Mouse (Mus musculus) spleen, adult 2 months (tissue): ENCODE measurements around the gene Ddx39. TPM values are rescaled to one million over a fixed set of nuclear protein-coding genes. Genes with fewer than 3 reads are reported as not detected.
A peak's percentile ranks its signal among the peaks of the same experiment; 100 is the strongest.

Experiments
- DNase-seq, 2 experiments: peaks; one replicate each; pipeline versions ENCODE4 v3.0.0 to v3.0.0-alpha.2; 2012 to 2021; ENCODE audit warnings: low spot score in 2 of 2, low read depth in 1 of 2
- H3K27ac ChIP-seq: fragments of 200-500 bp; 2 replicates; pipeline ENCODE4 v1.5.1; 2012; ENCODE audit warnings: low read length, inconsistent platforms; ENCODE audit not compliant: insufficient read depth
- H3K27me3 ChIP-seq: fragments of 200-500 bp; 2 replicates; pipeline ENCODE4 v1.6.1; 2012; ENCODE audit warnings: mild to moderate bottlenecking, moderate library complexity, low read length, inconsistent platforms; ENCODE audit not compliant: control insufficient read depth, insufficient read depth
- H3K36me3 ChIP-seq: fragments of 200-500 bp; 2 replicates; pipeline ENCODE4 v1.6.1; 2012; ENCODE audit warnings: mild to moderate bottlenecking, low read length, inconsistent platforms; ENCODE audit not compliant: control insufficient read depth, insufficient read depth
- H3K4me1 ChIP-seq: fragments of 200-500 bp; 2 replicates; pipeline ENCODE4 v1.6.1; 2011; ENCODE audit warnings: inconsistent platforms; ENCODE audit not compliant: control insufficient read depth, insufficient read depth, insufficient read length
- H3K4me3 ChIP-seq: fragments of 200-500 bp; 2 replicates; pipeline ENCODE4 v1.5.1; 2011; ENCODE audit warnings: mild to moderate bottlenecking, inconsistent platforms; ENCODE audit not compliant: insufficient read depth, insufficient read length; ENCODE audit errors: extremely low read depth
- CTCF ChIP-seq: fragments of 200-500 bp; IDR thresholded peaks from 2 replicates; pipeline ENCODE4 v1.5.1; 2011; ENCODE audit warnings: mild to moderate bottlenecking, inconsistent platforms; ENCODE audit not compliant: insufficient read depth, insufficient read length, insufficient replicate concordance; ENCODE audit errors: extremely low read depth
- POLR2A ChIP-seq: fragments of 200-500 bp; IDR thresholded peaks from 2 replicates; pipeline ENCODE4 v1.6.1; 2011; ENCODE audit warnings: low read depth, low read length, inconsistent platforms
- WGBS: fragments of 180-500 bp; shearing (Covaris S2); methylation state at CpG from one replicate; pipeline ENCODE4 v1.1.7; 2018; 5-methylcytosine and 5-hydroxymethylcytosine counted together
- polyA plus RNA-seq: library from polyadenylated mRNA; depleted of rRNA; stranded (reverse); fragments of >200 nt; gene quantifications from 2 replicates; pipeline ENCODE4 v1.2.3, GENCODE M21; 2012; rRNA removed

Gene Ddx39
- 52.9 TPM in 2 replicates for polyA plus RNA-seq

DNA sequence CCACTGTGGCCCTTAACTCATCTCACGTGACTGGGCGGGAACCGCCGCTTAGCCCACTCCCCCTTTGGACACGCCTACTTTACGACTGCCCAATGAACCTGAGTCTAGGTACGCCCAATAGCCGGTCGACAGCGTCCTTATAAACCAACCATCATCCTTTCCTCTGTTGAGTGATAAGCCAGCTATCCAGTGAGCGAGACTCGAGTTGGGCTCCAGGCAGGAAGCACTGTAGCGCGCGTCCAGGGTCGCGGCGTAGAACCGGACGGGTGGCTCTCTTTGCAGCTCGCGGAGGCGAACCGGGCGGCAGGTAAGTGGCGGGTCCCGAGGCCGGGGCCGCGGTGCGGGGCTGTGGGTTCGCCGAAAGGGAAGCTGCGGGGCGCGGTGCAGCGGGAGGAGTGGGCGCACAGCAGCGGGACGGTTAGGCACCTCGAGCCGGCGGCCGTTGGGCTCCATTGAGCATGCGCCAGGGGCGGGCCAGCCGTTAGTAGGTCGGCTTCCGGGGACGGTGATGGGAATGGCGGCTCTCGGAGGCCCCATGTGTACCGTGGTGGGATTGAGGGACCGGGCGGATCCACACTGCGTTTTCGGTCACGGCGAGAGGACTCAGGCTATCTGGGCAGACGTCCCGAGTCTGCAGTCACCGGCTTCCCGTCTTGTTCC lies at the start of gene Ddx39:
Gene Ddx39 (plus strand): TSS at position 147 of the 660 bp plus-strand sequence.
- H3K36me3 ChIP-seq: peaks cover 4% of the 10 kb centered on the region; the same call in 1 of the 2 replicates
- no peaks in the 10 kb centered on the region for H3K27me3 ChIP-seq
- peak within 1 kb of the TSS; percentile 93 for H3K27ac ChIP-seq
- under 1% methylated on average over 63 of the region's 63 CpGs for WGBS
- 0 out of 2 replicates have a peak, but pooled peaks have one; percentile 0 for TF ChIP-seq CTCF
- TF ChIP-seq POLR2A: peak; percentile 49; the same call in 1 of the 2 replicates
- H3K4me1 ChIP-seq: no peaks in the 10 kb centered on the region; the same call in 1 of the 2 replicates
- DNase-seq: peak; percentile 94 to 98
- peak within 1 kb of the TSS; percentile 79 for H3K4me3 ChIP-seq

DNA sequence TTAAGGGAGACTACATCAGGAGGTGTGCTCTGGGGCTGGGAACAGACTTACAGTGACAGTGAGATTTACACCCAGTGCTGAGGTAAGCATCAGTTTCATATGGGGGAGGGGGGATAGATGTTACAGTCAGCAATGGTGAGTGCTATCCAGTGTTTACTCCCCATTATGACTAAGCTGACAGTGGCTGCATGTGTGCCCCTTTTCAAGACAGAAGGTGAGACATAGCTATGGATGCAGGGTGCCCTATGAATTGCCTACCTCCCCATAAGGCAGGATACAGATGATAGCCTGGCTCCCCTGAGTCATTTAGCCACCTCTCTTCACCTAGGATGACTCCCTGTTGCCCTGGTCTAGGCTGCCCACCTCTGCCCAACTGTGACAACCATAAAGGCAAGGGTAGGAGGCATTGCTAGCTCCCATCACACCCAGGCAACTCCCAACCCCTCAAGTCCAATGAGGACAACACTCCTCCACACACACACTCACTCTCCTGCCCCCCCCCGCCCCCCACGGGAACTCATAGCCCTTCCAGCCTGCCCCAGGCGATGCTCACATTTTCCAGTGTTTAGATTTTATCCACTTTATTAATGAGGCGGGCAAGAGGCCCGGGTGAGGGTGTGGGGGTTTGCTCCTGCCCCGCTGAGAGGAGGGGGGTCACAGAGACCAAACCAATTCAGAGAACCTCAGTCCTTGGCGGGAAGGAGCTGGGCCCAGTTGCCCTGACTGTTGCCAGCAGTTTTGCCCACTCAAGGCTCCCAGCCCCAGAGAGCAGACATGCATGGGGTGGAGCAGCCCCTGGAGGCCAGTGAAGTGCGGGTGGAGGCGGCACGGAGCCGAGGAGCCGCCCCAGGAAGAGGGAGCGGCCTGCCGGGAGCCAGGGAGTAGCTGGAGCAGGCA lies 48.8 kb upstream of the Ddx39 start, which contains the start of gene Ptger1:
Gene Ptger1 (plus strand): TSS at position 710 of the 897 bp plus-strand sequence.
- Histone ChIP-seq H3K27ac (no peak within 1 kb of the TSS), H3K4me1 (peaks cover 13% of the 10 kb centered on the region), H3K36me3 (peaks cover 18% of the 10 kb centered on the region), H3K4me3 (no peak within 1 kb of the TSS), H3K27me3 (no peaks in the 10 kb centered on the region)
- no peak for DNase-seq
- no peak for TF ChIP-seq POLR2A
- TF ChIP-seq CTCF: no peak
- 34% methylated on average over 14 of the region's 14 CpGs for WGBS

DNA sequence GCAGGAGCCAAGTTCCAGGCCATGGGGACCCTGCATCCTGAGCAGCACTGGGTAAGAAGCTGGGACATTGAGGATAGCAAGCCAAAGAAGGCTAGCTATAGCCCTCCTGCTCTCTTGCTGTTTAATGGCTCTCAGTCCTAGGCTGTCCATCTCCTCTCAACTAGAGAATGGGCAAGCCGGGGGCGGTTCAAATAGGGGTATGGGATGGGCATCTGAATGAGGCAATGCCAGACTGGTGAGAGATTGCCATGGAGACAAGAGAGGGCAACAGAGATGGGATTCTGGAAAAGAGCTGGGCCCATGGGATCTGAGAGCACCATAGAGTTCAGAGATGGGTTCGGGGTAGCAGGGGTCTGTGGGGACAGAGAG lies 48.1 kb upstream of the Ddx39 start:
- WGBS: 86% methylated on average over 3 of the region's 3 CpGs
- H3K27me3 ChIP-seq: no peaks in the 10 kb centered on the region
- H3K27ac ChIP-seq: no peak overlapping the region

DNA sequence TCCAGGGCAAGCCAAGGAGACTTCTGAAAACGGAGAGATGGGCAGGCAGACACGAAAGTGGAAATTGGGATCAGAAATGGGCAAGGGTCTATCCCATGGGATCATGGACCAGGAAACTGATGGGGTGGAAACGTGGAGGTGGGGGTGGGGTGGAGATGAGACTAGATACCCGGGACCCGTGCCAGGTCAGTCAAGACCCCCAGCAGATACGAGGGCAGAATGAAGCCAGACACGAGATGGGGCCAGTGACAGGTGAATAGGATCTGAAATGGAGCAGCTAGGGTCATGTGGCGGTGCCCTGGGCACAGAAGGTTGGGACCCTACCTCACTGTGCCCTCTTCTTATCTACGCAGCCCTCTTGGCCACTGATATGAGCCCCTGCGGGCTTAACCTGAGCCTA lies 47.5 kb upstream of the Ddx39 start:
- TF ChIP-seq POLR2A (no peak), CTCF (no peak)
- no peak overlapping the region for H3K27ac ChIP-seq
- no peak for DNase-seq
- H3K27me3 ChIP-seq: no peaks in the 10 kb centered on the region
- peaks cover 31% of the 10 kb centered on the region for H3K36me3 ChIP-seq
- H3K4me1 ChIP-seq: peaks cover 11% of the 10 kb centered on the region
- WGBS: 82% methylated on average over 10 of the region's 10 CpGs
- H3K4me3 ChIP-seq: no peak overlapping the region

More for the DNA sequence above, 48.1 kb upstream of the Ddx39 start:
- Histone ChIP-seq H3K4me1 (peaks cover 13% of the 10 kb centered on the region), H3K36me3 (peaks cover 25% of the 10 kb centered on the region), H3K4me3 (no peak overlapping the region)
- TF ChIP-seq CTCF (no peak), POLR2A (no peak)
- no peak for DNase-seq

DNA sequence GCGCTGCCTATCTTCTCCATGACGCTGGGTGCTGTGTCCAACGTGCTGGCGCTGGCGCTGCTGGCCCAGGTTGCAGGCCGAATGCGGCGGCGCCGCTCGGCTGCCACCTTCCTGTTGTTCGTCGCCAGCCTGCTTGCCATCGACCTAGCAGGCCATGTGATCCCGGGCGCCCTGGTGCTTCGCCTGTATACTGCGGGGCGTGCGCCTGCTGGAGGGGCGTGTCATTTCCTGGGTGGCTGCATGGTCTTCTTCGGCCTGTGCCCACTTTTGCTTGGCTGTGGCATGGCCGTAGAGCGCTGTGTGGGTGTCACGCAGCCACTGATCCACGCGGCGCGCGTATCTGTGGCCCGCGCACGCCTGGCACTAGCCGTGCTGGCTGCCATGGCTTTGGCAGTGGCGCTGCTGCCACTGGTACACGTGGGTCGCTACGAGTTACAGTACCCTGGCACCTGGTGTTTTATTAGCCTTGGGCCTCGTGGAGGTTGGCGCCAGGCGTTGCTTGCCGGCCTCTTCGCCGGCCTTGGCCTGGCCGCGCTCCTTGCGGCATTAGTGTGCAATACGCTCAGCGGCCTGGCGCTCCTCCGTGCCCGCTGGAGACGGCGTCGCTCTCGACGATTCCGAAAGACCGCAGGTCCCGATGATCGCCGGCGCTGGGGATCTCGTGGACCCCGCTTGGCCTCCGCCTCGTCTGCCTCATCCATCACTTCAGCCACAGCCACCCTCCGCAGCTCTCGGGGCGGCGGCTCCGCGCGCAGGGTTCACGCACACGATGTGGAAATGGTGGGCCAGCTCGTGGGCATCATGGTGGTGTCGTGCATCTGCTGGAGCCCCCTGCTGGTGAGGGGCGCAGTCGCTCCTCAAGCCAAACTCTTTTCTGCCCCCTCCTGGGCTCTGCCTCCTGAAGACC lies 46.7 kb upstream of the Ddx39 start:
- TF ChIP-seq POLR2A (no peak), CTCF (peak; percentile 66; the same call in 1 of the 2 replicates)
- peak; percentile 30 to 55 for DNase-seq
- no peaks in the 10 kb centered on the region for H3K27me3 ChIP-seq
- H3K27ac ChIP-seq: no peak overlapping the region
- WGBS: 70% methylated on average over 80 of the region's 80 CpGs
- no peak overlapping the region; the same call in 1 of the 2 replicates for H3K4me3 ChIP-seq
- H3K36me3 ChIP-seq: peaks cover 36% of the 10 kb centered on the region
- peaks cover 9% of the 10 kb centered on the region; the same call in 1 of the 2 replicates for H3K4me1 ChIP-seq

DNA sequence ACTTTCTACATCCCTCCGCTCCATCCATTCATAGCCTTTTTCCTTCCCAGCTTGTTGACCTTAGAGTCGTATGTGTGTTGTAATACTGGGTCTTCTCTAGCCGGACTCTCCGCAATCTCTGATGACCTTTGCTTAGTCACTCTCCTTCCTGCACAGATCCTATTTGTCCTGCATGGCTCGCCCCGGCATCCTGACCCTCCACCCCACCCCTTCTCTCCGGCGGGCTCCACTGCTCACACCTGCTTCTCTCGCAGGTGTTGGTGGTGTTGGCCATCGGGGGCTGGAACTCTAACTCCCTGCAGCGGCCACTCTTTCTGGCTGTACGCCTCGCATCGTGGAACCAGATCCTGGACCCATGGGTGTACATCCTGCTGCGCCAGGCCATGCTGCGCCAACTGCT lies 46.0 kb upstream of the Ddx39 start:
- TF ChIP-seq POLR2A: no peak
- no peak for TF ChIP-seq CTCF
- H3K27me3 ChIP-seq: no peaks in the 10 kb centered on the region
- peaks cover 9% of the 10 kb centered on the region; the same call in 1 of the 2 replicates for H3K4me1 ChIP-seq
- no peak for DNase-seq
- peaks cover 42% of the 10 kb centered on the region for H3K36me3 ChIP-seq
- no peak overlapping the region for H3K27ac ChIP-seq
- H3K4me3 ChIP-seq: no peak overlapping the region
- WGBS: 93% methylated on average over 16 of the region's 16 CpGs
